Mouse (Mus musculus): ENCODE data around the gene Rab30. TPM values are rescaled to one million over a fixed set of nuclear protein-coding genes. Genes with fewer than 3 reads are reported as not detected.

Gene Rab30
- total and polyA plus RNA-seq, 3 experiments, result 39.1 to 105 (median 66.2) TPM

DNA sequence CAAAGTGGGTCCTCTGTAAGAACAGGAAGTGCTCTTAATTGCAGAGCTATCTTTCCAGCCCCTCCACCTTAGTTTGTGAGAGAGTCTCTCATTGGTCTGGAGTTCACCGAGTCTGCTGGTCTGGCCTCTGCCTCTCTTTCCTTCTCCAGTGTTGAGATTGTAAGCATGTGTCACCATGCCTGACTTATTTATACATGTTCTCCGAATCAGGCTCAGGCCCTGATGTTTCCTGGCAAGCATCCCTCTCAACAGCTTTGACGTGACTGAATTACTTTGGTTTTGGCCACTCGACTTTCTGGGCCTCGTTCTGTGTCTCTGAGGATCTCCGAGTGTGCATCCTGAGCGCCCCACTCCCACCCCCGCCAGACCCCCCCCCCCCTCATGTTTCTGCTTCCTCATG, 55.4 kb downstream of the Rab30 start:
- Histone ChIP-seq H3K27ac (ENCODE audit: insufficient read depth, low read depth) (no peak overlapping the region), H3K9me3 (replicated peaks; ENCODE audit: low read length) (no peaks in the 10 kb centered on the region), H3K79me2 (replicated peaks; ENCODE audit: control insufficient read depth, extremely low read depth, insufficient read depth, poor library complexity, severe bottlenecking) (no peaks in the 10 kb centered on the region), H3K9ac (ENCODE audit: insufficient read depth, low read depth) (no peak overlapping the region), H3K4me1 (ENCODE audit: control insufficient read depth in 1 of 2, insufficient read depth in 2 of 2) (peaks cover 0 to 6% of the 10 kb centered on the region in 2 experiments; a peak in 1 of 4 replicates), H3K4me2 (ENCODE audit: insufficient read depth, low read depth, poor library complexity, severe bottlenecking) (no peak overlapping the region), H3K4me3 (replicated peaks in 1 of 3; ENCODE audit: low read depth in 2 of 3, low read length in 2 of 3, poor library complexity in 1 of 3) (no peak overlapping the region), H3K36me3 (replicated peaks in 1 of 2; ENCODE audit: control insufficient read depth in 1 of 2, insufficient read depth in 1 of 2, low read length in 1 of 2) (no peaks in the 10 kb centered on the region), H3K27me3 (replicated peaks) (no peaks in the 10 kb centered on the region)
- in situ Hi-C loops (cut with MboI; ENCODE audit: low pct_ligation_motif_present, low pct_unique_long_range_greater_than_20kb, low sequenced_read_pairs) (no loop called here), dilution Hi-C loops (cut with MboI; ENCODE audit: extremely low pct_ligation_motif_present, extremely low pct_unique_long_range_greater_than_20kb, low sequenced_read_pairs) (no loop called here)
- no peak for DNase-seq (ENCODE audit: extremely low read depth)
- TF ChIP-seq POLR2AphosphoS2 (IDR thresholded peaks at IDR 0.05; ENCODE audit: low read depth, low read length), result no peak

DNA sequence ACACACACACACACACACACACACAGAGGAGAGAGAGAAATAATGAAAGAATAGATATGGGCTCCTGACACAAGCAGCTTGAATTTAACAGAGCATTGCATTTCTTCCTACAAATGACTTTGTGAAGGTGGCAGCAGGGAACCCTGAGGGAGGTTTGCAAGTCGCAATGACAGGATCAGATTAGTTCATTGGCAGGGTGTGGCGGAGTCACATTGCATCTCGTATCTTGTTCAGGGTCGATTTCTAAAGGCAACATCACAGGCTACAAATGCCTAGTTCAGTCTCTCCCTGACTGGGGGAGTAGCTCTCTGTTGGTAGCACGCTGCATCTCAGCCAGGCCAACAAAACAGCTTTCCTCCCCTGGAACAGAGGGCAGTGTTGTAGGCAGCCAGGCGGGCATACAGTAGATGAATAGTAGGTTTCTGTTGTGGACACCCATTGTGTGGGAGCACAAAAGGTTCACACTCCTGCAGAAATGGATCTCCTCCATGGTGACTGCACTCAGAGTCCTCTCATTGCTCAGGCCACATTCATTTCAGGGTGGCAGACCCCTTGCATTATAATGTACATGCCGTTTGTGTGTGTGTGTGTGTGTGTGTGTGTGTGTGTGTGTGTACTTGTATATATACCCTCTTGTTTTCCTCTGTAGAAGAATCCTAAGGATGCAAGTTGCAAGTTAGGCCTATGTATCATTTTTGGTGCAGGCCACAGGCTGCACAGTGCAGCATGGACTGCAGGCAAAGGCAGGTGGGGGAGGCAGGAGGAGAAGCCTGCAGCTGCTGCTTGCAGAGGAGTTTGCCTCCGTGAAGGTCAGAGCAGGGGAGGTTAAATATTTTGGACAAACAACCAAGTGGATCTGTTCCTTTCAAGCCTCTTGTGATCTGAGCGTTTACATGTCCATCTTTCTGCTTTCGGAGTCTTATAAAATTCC, 58.5 kb downstream of the Rab30 start:
- no peak overlapping the region for H3K27ac ChIP-seq (ENCODE audit: insufficient read depth, low read depth)
- DNase-seq (ENCODE audit: extremely low read depth), result no peak
- no peaks in the 10 kb centered on the region for H3K27me3 ChIP-seq (replicated peaks)
- no peak overlapping the region for H3K9ac ChIP-seq (ENCODE audit: insufficient read depth, low read depth)
- H3K9me3 ChIP-seq (replicated peaks; ENCODE audit: low read length), result no peaks in the 10 kb centered on the region
- TF ChIP-seq ZMIZ1 (IDR thresholded peaks at IDR 0.05; ENCODE audit: low read depth, low read length) (no peak), NRF1 (IDR thresholded peaks at IDR 0.05; ENCODE audit: low read depth, low read length) (no peak), MYC (IDR thresholded peaks at IDR 0.05; ENCODE audit: low read depth, low read length) (no peak), GABPA (IDR thresholded peaks at IDR 0.05; ENCODE audit: insufficient replicate concordance, low read depth, low read length) (no peak), ZKSCAN1 (IDR thresholded peaks at IDR 0.05; ENCODE audit: borderline replicate concordance, low read depth, low read length) (no peak), PAX5 (IDR thresholded peaks at IDR 0.05; ENCODE audit: low read length) (no peak), KAT2A (IDR thresholded peaks at IDR 0.05; ENCODE audit: insufficient replicate concordance, low read length) (no peak), ZNF384 (IDR thresholded peaks at IDR 0.05; ENCODE audit: low read depth, low read length) (no peak)
- H3K4me3 ChIP-seq (replicated peaks in 1 of 3; ENCODE audit: low read depth in 2 of 3, low read length in 2 of 3, poor library complexity in 1 of 3), result no peak overlapping the region
- in situ Hi-C loops (cut with MboI; ENCODE audit: low pct_ligation_motif_present, low pct_unique_long_range_greater_than_20kb, low sequenced_read_pairs), result no loop called here
- no peaks in the 10 kb centered on the region for H3K79me2 ChIP-seq (replicated peaks; ENCODE audit: control insufficient read depth, extremely low read depth, insufficient read depth, poor library complexity, severe bottlenecking)
- no peaks in the 10 kb centered on the region for H3K36me3 ChIP-seq (replicated peaks in 1 of 2; ENCODE audit: control insufficient read depth in 1 of 2, insufficient read depth in 1 of 2, low read length in 1 of 2)
- dilution Hi-C loops (cut with MboI; ENCODE audit: extremely low pct_ligation_motif_present, extremely low pct_unique_long_range_greater_than_20kb, low sequenced_read_pairs), result no loop called here
- no peak overlapping the region for H3K4me2 ChIP-seq (ENCODE audit: insufficient read depth, low read depth, poor library complexity, severe bottlenecking)
- H3K4me1 ChIP-seq (ENCODE audit: control insufficient read depth in 1 of 2, insufficient read depth in 2 of 2), result peaks cover 4 to 37% of the 10 kb centered on the region in 2 experiments; a peak in 2 of 4 replicates

DNA sequence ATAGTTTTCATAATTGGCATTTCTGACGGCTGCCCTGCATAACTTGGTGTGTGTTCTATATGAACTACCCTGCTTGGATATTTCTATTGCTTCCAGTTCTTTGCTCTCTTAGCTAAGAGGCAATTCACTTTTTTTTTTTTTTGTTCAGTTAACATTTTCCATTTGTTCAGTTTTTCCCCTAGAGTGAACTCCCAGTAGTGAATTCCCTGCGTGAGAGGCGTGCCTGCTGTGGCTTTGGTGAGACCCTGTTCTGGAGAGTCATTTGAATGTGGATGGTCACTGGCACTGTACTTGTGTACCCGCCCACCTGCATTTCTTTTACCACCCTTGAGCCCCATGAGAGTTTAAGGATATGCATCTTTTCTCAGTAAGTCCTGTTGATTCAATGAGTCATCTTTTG, 60.8 kb downstream of the Rab30 start:
- peak; percentile 60 for DNase-seq (ENCODE audit: extremely low read depth)
- Histone ChIP-seq H3K79me2 (replicated peaks; ENCODE audit: control insufficient read depth, extremely low read depth, insufficient read depth, poor library complexity, severe bottlenecking) (no peaks in the 10 kb centered on the region), H3K4me1 (ENCODE audit: control insufficient read depth in 1 of 2, insufficient read depth in 2 of 2) (peaks cover 6 to 59% of the 10 kb centered on the region in 2 experiments; a peak in 3 of 4 replicates), H3K9ac (ENCODE audit: insufficient read depth, low read depth) (no peak overlapping the region), H3K27ac (ENCODE audit: insufficient read depth, low read depth) (no peak overlapping the region), H3K9me3 (replicated peaks; ENCODE audit: low read length) (no peaks in the 10 kb centered on the region), H3K27me3 (replicated peaks) (no peaks in the 10 kb centered on the region), H3K4me3 (replicated peaks in 1 of 3; ENCODE audit: low read depth in 2 of 3, low read length in 2 of 3, poor library complexity in 1 of 3) (no peak overlapping the region), H3K36me3 (replicated peaks in 1 of 2; ENCODE audit: control insufficient read depth in 1 of 2, insufficient read depth in 1 of 2, low read length in 1 of 2) (no peaks in the 10 kb centered on the region), H3K4me2 (ENCODE audit: insufficient read depth, low read depth, poor library complexity, severe bottlenecking) (no peak overlapping the region)
- TF ChIP-seq USF1 (IDR thresholded peaks at IDR 0.05; ENCODE audit: low read depth, low read length), result no peak
- peak; percentile 88 for TF ChIP-seq JUND (conservative IDR thresholded peaks at IDR 0.05; ENCODE audit: low read depth, low read length)
- peak; percentile 74 for TF ChIP-seq IRF4 (IDR thresholded peaks at IDR 0.05; ENCODE audit: low read depth, low read length)
- TF ChIP-seq EP300 (IDR thresholded peaks at IDR 0.05; ENCODE audit: low read length), result peak; percentile 93
- 0 out of 2 replicates have a peak, but pooled peaks have one; percentile 48 for TF ChIP-seq CHD2 (IDR thresholded peaks at IDR 0.05; ENCODE audit: low read length)
- peak; percentile 96 for TF ChIP-seq ZNF384 (IDR thresholded peaks at IDR 0.05; ENCODE audit: low read depth, low read length)
- TF ChIP-seq JUN (IDR thresholded peaks at IDR 0.05; ENCODE audit: insufficient read depth, low read depth, low read length), result peak; percentile 87
- TF ChIP-seq TCF12 (IDR thresholded peaks at IDR 0.05; ENCODE audit: low read depth, low read length), result no peak; the same call in 1 of the 2 replicates
- TF ChIP-seq MEF2A (IDR thresholded peaks at IDR 0.05; ENCODE audit: borderline replicate concordance, low read depth, low read length), result peak; percentile 33; the same call in 1 of the 2 replicates
- 0 out of 2 replicates have a peak, but pooled peaks have one; percentile 27 for TF ChIP-seq RCOR1 (conservative IDR thresholded peaks at IDR 0.05; ENCODE audit: low read depth, low read length)
- peak; percentile 90 for TF ChIP-seq BHLHE40 (IDR thresholded peaks at IDR 0.05; ENCODE audit: low read depth, low read length)
- peak; percentile 90 for TF ChIP-seq ETS1 (conservative IDR thresholded peaks at IDR 0.05; ENCODE audit: low read depth, low read length)
- TF ChIP-seq POLR2A (IDR thresholded peaks at IDR 0.05; ENCODE audit: low read depth, low read length), result no peak
- dilution Hi-C loops (cut with MboI; ENCODE audit: extremely low pct_ligation_motif_present, extremely low pct_unique_long_range_greater_than_20kb, low sequenced_read_pairs), result no loop called here
- in situ Hi-C loops (cut with MboI; ENCODE audit: low pct_ligation_motif_present, low pct_unique_long_range_greater_than_20kb, low sequenced_read_pairs), result no loop called here
